Mouse (Mus musculus): ENCODE data around the gene Rcor3.

DNA sequence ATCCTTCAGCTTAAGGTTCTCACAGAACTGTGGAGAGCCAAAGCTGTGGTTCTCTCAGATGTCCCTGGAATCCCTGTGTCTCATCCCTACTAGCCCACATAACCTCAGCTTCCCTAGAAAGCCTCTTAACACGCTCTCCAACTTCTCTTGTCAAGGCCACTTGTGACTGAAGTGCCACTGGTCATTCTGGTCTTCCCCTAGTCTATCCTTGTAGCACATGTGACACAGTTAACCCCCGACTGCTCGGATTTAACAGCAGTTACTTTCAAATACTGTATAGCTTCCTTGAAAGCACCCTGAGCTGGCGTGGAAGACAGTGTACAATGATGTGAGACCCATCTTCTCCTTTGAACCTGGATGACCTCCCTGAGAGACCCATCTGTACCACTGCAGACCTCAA, 50.8 kb downstream of the Rcor3 start:
- TF ChIP-seq POLR2A (IDR thresholded peaks at IDR 0.05; ENCODE audit: low read depth, low read length) (no peak), CTCF (IDR thresholded peaks at IDR 0.05; ENCODE audit: extremely low read depth, insufficient read length, insufficient replicate concordance, low read depth, low read length) (no peak)
